Mouse (Mus musculus): ENCODE data around the gene Nr6a1. TPM values are rescaled to one million over a fixed set of nuclear protein-coding genes. Genes with fewer than 3 reads are reported as not detected.

The Nr6a1 gene
- polyA plus RNA-seq (2014; fragmentation: Illumina TruSeq; extraction: RNeasy Lipid Tissue Mini Kit (QIAGEN cat#74804)) = 7.7 TPM

DNA sequence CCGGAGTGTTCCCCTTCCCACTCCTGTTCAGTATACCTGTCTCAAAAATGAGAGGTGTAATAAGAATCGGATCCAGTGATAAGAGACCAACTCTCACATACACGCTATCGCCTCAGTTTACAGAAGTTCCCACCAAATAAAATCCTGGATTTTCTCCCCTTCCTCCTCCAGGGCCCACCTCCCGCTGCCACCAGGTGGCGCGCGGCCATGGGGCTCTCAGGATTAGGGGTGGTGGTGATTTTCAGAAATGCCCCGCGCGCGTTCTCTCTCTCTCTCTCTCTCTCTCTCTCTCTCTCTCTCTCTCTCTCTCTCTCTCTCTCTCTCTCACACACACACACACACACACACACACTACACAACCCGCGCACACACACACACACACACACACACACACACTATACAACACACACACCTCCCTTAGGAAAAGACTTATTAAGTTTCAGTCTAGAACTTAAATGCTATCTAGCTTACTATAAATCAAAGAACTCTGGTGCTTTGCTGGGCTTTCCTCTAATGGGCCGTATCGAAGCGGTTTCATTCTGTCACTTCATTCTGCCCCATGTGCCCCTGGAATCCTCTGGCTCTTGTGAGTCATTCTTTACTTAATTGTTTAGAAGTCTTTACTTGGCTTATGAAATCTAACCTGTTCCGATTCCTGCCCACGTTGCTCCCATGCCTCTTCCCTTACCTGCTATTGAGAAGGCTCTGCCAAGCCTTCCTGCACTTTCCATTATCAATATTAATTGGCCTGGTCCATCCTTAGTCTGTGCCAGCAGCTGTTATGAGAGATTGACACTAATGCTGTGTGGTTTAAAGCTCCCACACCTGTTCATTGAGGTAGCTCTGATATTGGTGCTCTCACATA lies at the start of gene Nr6a1:
Gene Nr6a1 (minus strand): TSS at position 574 of the 865 bp plus-strand sequence.

DNA sequence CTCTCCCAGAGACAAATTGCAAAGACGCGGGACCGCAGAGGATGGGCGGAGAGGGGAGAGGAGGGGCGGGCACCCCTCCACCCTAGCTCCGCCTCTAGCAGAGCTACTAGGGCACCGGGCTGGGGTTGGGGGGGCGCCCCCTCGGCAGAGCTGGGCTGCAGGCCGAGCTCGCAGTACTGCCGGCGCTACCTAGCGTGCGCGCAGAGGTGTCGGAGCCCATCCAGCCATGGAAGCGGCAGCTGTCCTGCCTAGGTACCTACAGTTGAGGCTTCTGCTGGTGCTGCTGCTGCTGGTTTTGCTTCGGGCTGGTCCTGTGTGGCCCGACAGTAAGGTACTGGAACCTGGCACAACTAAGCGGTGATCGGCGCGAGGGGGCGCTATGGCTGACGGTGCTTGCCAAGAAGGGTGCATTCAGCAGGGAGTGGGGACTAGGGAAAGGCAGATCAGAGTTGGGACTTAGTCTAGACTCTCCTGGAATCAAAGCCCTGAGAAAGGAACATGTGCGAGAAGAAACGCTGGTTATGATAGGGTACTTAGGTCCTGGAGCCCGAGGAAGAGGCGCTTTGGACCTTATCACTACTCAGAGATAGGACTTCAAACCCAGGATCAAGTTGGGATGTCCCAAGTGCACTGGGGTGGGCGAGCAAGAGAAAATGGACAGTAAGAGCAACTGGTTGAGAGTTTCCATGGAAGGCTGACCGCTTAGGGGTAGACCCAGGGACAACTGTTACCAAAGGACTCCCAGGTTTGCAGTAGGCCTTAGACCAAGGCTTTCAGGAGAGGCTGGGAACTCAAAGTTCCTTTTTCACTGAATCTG lies 4.6 kb upstream of the Nr6a1 start, which contains the start of gene Olfml2a:
Gene Olfml2a (plus strand): TSS at position 128 of the 817 bp plus-strand sequence.

DNA sequence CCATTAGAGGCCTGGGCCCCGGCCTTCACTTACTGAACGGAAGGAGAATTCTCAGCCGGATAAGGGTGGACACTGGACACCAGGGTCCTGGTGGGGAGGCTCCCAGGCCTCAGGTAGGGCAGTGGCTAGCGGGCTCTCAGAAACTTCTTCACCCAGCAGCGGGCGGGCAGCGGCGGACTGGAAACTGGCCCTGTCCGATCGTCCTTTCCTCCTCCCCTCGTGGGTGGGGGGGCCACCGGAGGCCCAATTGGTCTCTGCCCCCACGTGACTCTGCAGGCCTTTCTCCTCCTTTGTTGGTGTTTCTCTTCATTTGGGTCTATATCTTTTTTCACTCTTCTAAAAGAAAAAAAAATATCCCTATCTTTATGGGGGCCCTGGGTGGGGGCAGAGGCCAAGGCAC lies 213.2 kb downstream of the Nr6a1 start, which contains the start of gene Nr5a1:
Gene Nr5a1 (minus strand): TSS at position 219 of the 400 bp plus-strand sequence.

Other genes with a start within 250 kb of the Nr6a1 start
- gene Nr5a1, start 213.1 kb downstream of the Nr6a1 start, polyA plus RNA-seq (2014; fragmentation: Illumina TruSeq; extraction: RNeasy Lipid Tissue Mini Kit (QIAGEN cat#74804)) = 10.5 TPM
- 28.1 TPM for gene Olfml2a, start 4.3 kb upstream of the Nr6a1 start, polyA plus RNA-seq (2014; fragmentation: Illumina TruSeq; extraction: RNeasy Lipid Tissue Mini Kit (QIAGEN cat#74804))
- not detected for gene Wdr38, start 69.8 kb upstream of the Nr6a1 start, polyA plus RNA-seq (2014; fragmentation: Illumina TruSeq; extraction: RNeasy Lipid Tissue Mini Kit (QIAGEN cat#74804))
- gene Arpc5l, start 77.7 kb upstream of the Nr6a1 start, polyA plus RNA-seq (2014; fragmentation: Illumina TruSeq; extraction: RNeasy Lipid Tissue Mini Kit (QIAGEN cat#74804)) = 174 TPM
- gene Rpl35, start 77.9 kb upstream of the Nr6a1 start, polyA plus RNA-seq (2014; fragmentation: Illumina TruSeq; extraction: RNeasy Lipid Tissue Mini Kit (QIAGEN cat#74804)) = 137 TPM
- 33.5 TPM for gene Golga1, start 137.9 kb upstream of the Nr6a1 start, polyA plus RNA-seq (2014; fragmentation: Illumina TruSeq; extraction: RNeasy Lipid Tissue Mini Kit (QIAGEN cat#74804))

All from ovary, adult 10 weeks (tissue).